Mouse (Mus musculus) heart, embryonic 14.5 days (tissue): Measurements from ENCODE around the gene Sorbs1. TPM values are rescaled to one million over a fixed set of nuclear protein-coding genes. Genes with fewer than 3 reads are reported as not detected.

Experiments
- ATAC-seq: fragments of 200-750 bp; cut with Nextera tagmentation; 2 replicates; pipeline ENCODE4 v1.8.0; 2017; ENCODE audit warnings: low read depth, moderate TSS enrichment; ENCODE audit not compliant: insufficient number of reproducible peaks, insufficient read depth, low FRiP score
- H3K27ac ChIP-seq, 2 experiments: fragments of 200-500 bp in 1 of 2; fragments of 300-500 bp in 1 of 2; sonication (generic) in 1 of 2; replicated peaks in 1 of 2; 2 replicates each; pipeline ENCODE4 v1.5.1; 2012 to 2014; ENCODE audit warnings: low read depth in 2 of 2, low read length in 2 of 2, control low read depth in 1 of 2, mild to moderate bottlenecking in 1 of 2, mixed read lengths in 1 of 2; ENCODE audit not compliant: control insufficient read depth in 1 of 2, insufficient read depth in 1 of 2
- H3K27me3 ChIP-seq: fragments of 300-500 bp; sonication (generic); 2 replicates; pipeline ENCODE4 v1.6.1; 2014; ENCODE audit warnings: mild to moderate bottlenecking, low read length, control low read depth; ENCODE audit not compliant: control insufficient read depth, insufficient read depth
- H3K36me3 ChIP-seq: fragments of 300-500 bp; sonication (generic); 2 replicates; pipeline ENCODE4 v1.6.1; 2014; ENCODE audit warnings: mild to moderate bottlenecking, control low read depth, low read length, mixed read lengths; ENCODE audit not compliant: control insufficient read depth, insufficient read depth
- H3K4me1 ChIP-seq, 2 experiments: fragments of 200-500 bp in 1 of 2; fragments of 300-500 bp in 1 of 2; sonication (generic) in 1 of 2; 2 replicates each; pipeline ENCODE4 v1.6.1; 2012 to 2014; ENCODE audit warnings: low read length in 2 of 2, control low read depth in 1 of 2, mixed read lengths in 1 of 2; ENCODE audit not compliant: control insufficient read depth in 2 of 2, insufficient read depth in 2 of 2
- H3K4me2 ChIP-seq: fragments of 300-500 bp; sonication (generic); 2 replicates; pipeline ENCODE4 v1.6.1; 2014; ENCODE audit warnings: mild to moderate bottlenecking, low read length
- H3K4me3 ChIP-seq, 2 experiments: fragments of 200-500 bp in 1 of 2; fragments of 300-500 bp in 1 of 2; sonication (generic) in 1 of 2; 2 replicates each; pipeline ENCODE4 v1.5.1; 2012 to 2014; ENCODE audit warnings: low read length in 2 of 2, mild to moderate bottlenecking in 2 of 2, control low read depth in 1 of 2, low read depth in 1 of 2, moderate library complexity in 1 of 2; ENCODE audit not compliant: control insufficient read depth in 1 of 2, insufficient read depth in 1 of 2
- H3K9ac ChIP-seq: fragments of 300-500 bp; sonication (generic); 2 replicates; pipeline ENCODE4 v1.6.1; 2014; ENCODE audit warnings: mild to moderate bottlenecking, low read length
- H3K9me3 ChIP-seq: fragments of 300-500 bp; sonication (generic); 2 replicates; pipeline ENCODE4 v1.6.1; 2016; ENCODE audit warnings: low read length, control low read depth; ENCODE audit not compliant: control insufficient read depth
- WGBS: fragments of 180-500 bp; shearing (Covaris S2); extraction: QIAGEN DNeasy Blood & Tissue Kit; methylation state at CpG from one replicate; pipeline ENCODE4 v1.1.7; 2014; 5-methylcytosine and 5-hydroxymethylcytosine counted together
- polyA plus RNA-seq: library from polyadenylated mRNA; unstranded; fragments of >200 nt; fragmentation: Nextera tagmentation; extraction: Ambion mirVana; gene quantifications from 2 replicates; pipeline ENCODE4 v1.2.1, GENCODE M21; 2014

The Sorbs1 gene
- polyA plus RNA-seq, 1 experiment from 2014 or later, result 109 TPM

GRCm38 (mm10) chr19:40349713-40350671 lies 163.6 kb downstream of the Sorbs1 start:
- H3K27ac ChIP-seq, result no peak overlapping the region
- H3K4me2 ChIP-seq, result no peak overlapping the region
- no peaks in the 10 kb centered on the region for H3K9me3 ChIP-seq
- no peak overlapping the region for H3K9ac ChIP-seq
- peaks cover 50% of the 10 kb centered on the region for H3K36me3 ChIP-seq
- WGBS, result 71% methylated on average over 16 of the region's 16 CpGs
- peaks cover 9 to 39% of the 10 kb centered on the region in 2 experiments for H3K4me1 ChIP-seq
- ATAC-seq, result no peak
- H3K4me3 ChIP-seq, result no peak overlapping the region
- no peaks in the 10 kb centered on the region for H3K27me3 ChIP-seq

DNA sequence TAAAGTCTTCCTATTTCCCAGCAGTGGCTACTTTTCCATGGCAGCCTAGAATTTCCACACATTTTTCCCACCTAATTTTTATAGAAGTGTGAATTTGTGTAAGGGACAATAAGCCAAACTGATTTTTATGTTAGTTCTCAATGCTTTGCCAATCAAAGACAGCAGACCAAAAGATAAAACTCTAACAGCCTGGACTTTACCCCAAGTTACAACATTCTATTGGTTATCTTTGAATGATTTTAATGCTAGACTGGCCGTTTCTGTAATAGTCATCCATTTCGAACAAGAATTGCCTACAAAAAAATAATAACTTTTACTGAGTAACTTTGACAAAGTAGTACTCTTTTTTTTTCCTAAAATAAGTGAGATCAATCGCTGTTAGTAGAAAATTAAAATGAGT lies 164.3 kb downstream of the Sorbs1 start:
- H3K9me3 ChIP-seq, result no peaks in the 10 kb centered on the region
- H3K4me1 ChIP-seq, result peaks cover 8 to 38% of the 10 kb centered on the region in 2 experiments
- ATAC-seq, result no peak
- no peaks in the 10 kb centered on the region for H3K27me3 ChIP-seq
- WGBS, result 81% methylated on average over 3 of the region's 3 CpGs
- H3K4me2 ChIP-seq, result no peak overlapping the region
- H3K36me3 ChIP-seq, result peaks cover 55% of the 10 kb centered on the region
- H3K4me3 ChIP-seq, result no peak overlapping the region
- H3K27ac ChIP-seq, result peak overlapping the region in 1 of 2 experiments; percentile 75; a peak in 1 of 4 replicates
- H3K9ac ChIP-seq, result no peak overlapping the region

GRCm38 (mm10) chr19:40348652-40349051 lies 164.9 kb downstream of the Sorbs1 start:
- no peak for ATAC-seq
- Histone ChIP-seq H3K4me2 (no peak overlapping the region), H3K4me3 (no peak overlapping the region), H3K27ac (peak overlapping the region in 1 of 2 experiments; percentile 75; a peak in 2 of 4 replicates), H3K4me1 (peaks cover 8 to 38% of the 10 kb centered on the region in 2 experiments), H3K9me3 (no peaks in the 10 kb centered on the region), H3K9ac (no peak overlapping the region), H3K27me3 (no peaks in the 10 kb centered on the region), H3K36me3 (peaks cover 60% of the 10 kb centered on the region)
- WGBS, result 73% methylated on average over 2 of the region's 2 CpGs

- no peak overlapping the region; the same call in 1 of the 2 replicates for H3K9ac ChIP-seq
- H3K27me3 ChIP-seq, result no peaks in the 10 kb centered on the region
- peak overlapping the region in 1 of 2 experiments; percentile 75; a peak in 2 of 4 replicates for H3K27ac ChIP-seq
- 58% methylated on average over 7 of the region's 7 CpGs for WGBS
- peaks cover 57% of the 10 kb centered on the region for H3K36me3 ChIP-seq
- no peak overlapping the region for H3K4me3 ChIP-seq
- ATAC-seq, result no peak
- peaks cover 8 to 38% of the 10 kb centered on the region in 2 experiments for H3K4me1 ChIP-seq
- no peaks in the 10 kb centered on the region for H3K9me3 ChIP-seq
- H3K4me2 ChIP-seq, result no peak overlapping the region
These were observed 165.4 kb downstream of the Sorbs1 start for GRCm38 (mm10) chr19:40348175-40348574.

DNA sequence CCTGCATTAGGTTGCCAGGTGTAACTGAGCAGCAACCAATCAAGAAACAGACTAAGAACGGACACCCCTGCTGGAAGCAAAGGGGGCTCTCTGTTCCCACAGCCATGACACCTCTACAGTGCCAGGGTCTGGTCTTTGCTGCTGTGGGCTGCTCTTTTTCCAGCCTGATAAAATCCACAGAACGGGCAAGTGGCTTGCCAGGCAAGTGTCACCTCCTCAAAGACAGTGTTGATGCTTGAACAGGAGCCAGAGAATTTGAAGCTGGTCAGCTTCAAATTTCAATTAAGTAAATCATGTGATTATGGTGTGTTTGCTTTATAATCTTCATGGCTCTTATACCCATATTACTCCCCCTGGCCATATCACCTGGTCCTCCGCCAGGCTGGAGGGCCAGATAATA lies 166.7 kb downstream of the Sorbs1 start:
- Histone ChIP-seq H3K27ac (peak overlapping the region; percentile 41 to 75; a peak in 3 of 4 replicates), H3K27me3 (no peaks in the 10 kb centered on the region), H3K4me2 (no peak overlapping the region), H3K9ac (no peak overlapping the region), H3K4me1 (peaks cover 8 to 38% of the 10 kb centered on the region in 2 experiments), H3K9me3 (no peaks in the 10 kb centered on the region), H3K36me3 (peaks cover 50% of the 10 kb centered on the region), H3K4me3 (no peak overlapping the region)
- WGBS, result 39% methylated on average over 3 of the region's 3 CpGs
- ATAC-seq, result peak; percentile 76

DNA sequence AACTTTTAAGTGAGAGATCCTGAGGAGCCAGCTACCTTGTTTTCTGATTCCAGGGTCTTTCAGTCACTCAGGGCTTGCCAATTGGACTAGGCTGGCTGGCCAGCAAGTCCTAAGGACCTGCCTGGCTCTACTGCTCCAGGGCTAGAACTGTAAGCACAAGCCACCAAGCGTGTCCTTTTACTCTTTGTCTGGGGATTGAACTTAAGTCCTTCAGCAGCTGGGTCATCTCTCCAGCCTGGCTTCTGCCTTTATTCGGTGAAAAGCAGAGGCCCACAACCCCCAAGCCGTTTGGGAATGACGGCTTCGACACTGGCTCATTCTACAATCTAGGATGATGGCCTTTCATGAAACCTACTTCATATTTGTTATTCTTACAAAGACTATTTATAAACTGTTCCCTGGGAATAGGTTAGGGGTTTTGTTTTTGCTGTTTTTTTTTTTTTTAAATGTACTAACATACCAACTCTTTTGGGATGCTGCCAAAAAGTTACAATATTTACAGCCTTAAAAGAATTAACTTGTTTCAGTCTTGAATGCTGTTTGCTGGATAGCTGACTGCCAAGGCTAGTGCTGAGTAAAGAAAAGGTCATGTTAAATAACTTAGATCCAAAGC lies 167.2 kb downstream of the Sorbs1 start:
- peaks cover 8 to 38% of the 10 kb centered on the region in 2 experiments for H3K4me1 ChIP-seq
- H3K9me3 ChIP-seq, result no peaks in the 10 kb centered on the region
- H3K36me3 ChIP-seq, result peaks cover 50% of the 10 kb centered on the region
- H3K4me3 ChIP-seq, result no peak overlapping the region
- peak overlapping the region; percentile 50 for H3K9ac ChIP-seq
- 63% methylated on average over 5 of the region's 5 CpGs for WGBS
- no peak overlapping the region for H3K4me2 ChIP-seq
- no peaks in the 10 kb centered on the region for H3K27me3 ChIP-seq
- peak overlapping the region; percentile 57 to 75 for H3K27ac ChIP-seq
- no peak for ATAC-seq

- no peak overlapping the region for H3K4me3 ChIP-seq
- no peaks in the 10 kb centered on the region for H3K9me3 ChIP-seq
- no peak for ATAC-seq
- H3K27me3 ChIP-seq, result no peaks in the 10 kb centered on the region
- WGBS, result 29% methylated on average over 5 of the region's 5 CpGs
- H3K9ac ChIP-seq, result no peak overlapping the region
- H3K27ac ChIP-seq, result peak overlapping the region in 1 of 2 experiments; percentile 75; a peak in 3 of 4 replicates
- peaks cover 8 to 38% of the 10 kb centered on the region in 2 experiments for H3K4me1 ChIP-seq
- peaks cover 47% of the 10 kb centered on the region for H3K36me3 ChIP-seq
- no peak overlapping the region for H3K4me2 ChIP-seq
These were observed 167.9 kb downstream of the Sorbs1 start for GRCm38 (mm10) chr19:40345684-40346083.
